Mouse (Mus musculus) lung, postnatal 0 days (tissue): ENCODE measurements around the gene Ccnl2. TPM values are rescaled to one million over a fixed set of nuclear protein-coding genes. Genes with fewer than 3 reads are reported as not detected.

Source experiments
- ATAC-seq: fragments of 200-750 bp; cut with Nextera tagmentation; 2 replicates; pipeline ENCODE4 v1.8.0; 2017; ENCODE audit warnings: moderate library complexity
- DNase-seq: peaks from one replicate; pipeline ENCODE4 v3.0.0-alpha.2; 2016; ENCODE audit warnings: low spot score
- H3K27ac ChIP-seq: fragments of 300-500 bp; sonication (generic); 2 replicates; pipeline ENCODE4 v1.5.1; 2014; ENCODE audit warnings: antibody characterized with exemption, mild to moderate bottlenecking, low read length, mixed read lengths
- H3K27me3 ChIP-seq: fragments of 300-500 bp; sonication (generic); replicated peaks from 2 replicates; pipeline ENCODE4 v1.6.1; 2014; ENCODE audit warnings: low read length, mixed read lengths; ENCODE audit not compliant: insufficient read depth
- H3K36me3 ChIP-seq: fragments of 300-500 bp; sonication (generic); 2 replicates; pipeline ENCODE4 v1.6.1; 2014; ENCODE audit warnings: low read length, mixed read lengths; ENCODE audit not compliant: insufficient read depth
- H3K4me1 ChIP-seq: fragments of 300-500 bp; sonication (generic); 2 replicates; pipeline ENCODE4 v1.6.1; 2014; ENCODE audit warnings: antibody characterized with exemption, low read depth, low read length, mixed read lengths; ENCODE audit not compliant: insufficient read depth
- H3K4me2 ChIP-seq: fragments of 300-500 bp; sonication (generic); replicated peaks from 2 replicates; pipeline ENCODE4 v1.6.1; 2014; ENCODE audit warnings: low read depth, mild to moderate bottlenecking, low read length, moderate library complexity, mixed read lengths
- H3K4me3 ChIP-seq: fragments of 300-500 bp; sonication (generic); 2 replicates; pipeline ENCODE4 v1.5.1; 2014; ENCODE audit warnings: low read depth, low read length
- H3K9ac ChIP-seq: fragments of 300-500 bp; sonication (generic); replicated peaks from 2 replicates; pipeline ENCODE4 v1.6.1; 2014; ENCODE audit warnings: low read depth, mild to moderate bottlenecking
- H3K9me3 ChIP-seq: fragments of 300-500 bp; sonication (generic); 2 replicates; pipeline ENCODE4 v1.6.1; 2016; ENCODE audit warnings: low read length, mixed read lengths
- CTCF ChIP-seq: IDR thresholded peaks from 2 replicates; pipeline ENCODE4 v1.5.1; 2016; ENCODE audit warnings: antibody characterized with exemption, mild to moderate bottlenecking
- EP300 ChIP-seq: IDR thresholded peaks from 2 replicates; pipeline ENCODE4 v1.6.1; 2016; ENCODE audit warnings: antibody characterized with exemption, mild to moderate bottlenecking, control low read depth
- WGBS: fragments of 180-500 bp; shearing (Covaris S2); extraction: QIAGEN DNeasy Blood & Tissue Kit; methylation state at CpG from one replicate; pipeline ENCODE4 v1.1.7; 2014; 5-methylcytosine and 5-hydroxymethylcytosine counted together
- polyA plus RNA-seq: library from polyadenylated mRNA; unstranded; fragments of >200 nt; fragmentation: Nextera tagmentation; extraction: Ambion mirVana; gene quantifications from 2 replicates; pipeline ENCODE4 v1.2.1, GENCODE M21; 2015

Gene Ccnl2
- polyA plus RNA-seq, 1 experiment from 2014 or later: 110 TPM

DNA sequence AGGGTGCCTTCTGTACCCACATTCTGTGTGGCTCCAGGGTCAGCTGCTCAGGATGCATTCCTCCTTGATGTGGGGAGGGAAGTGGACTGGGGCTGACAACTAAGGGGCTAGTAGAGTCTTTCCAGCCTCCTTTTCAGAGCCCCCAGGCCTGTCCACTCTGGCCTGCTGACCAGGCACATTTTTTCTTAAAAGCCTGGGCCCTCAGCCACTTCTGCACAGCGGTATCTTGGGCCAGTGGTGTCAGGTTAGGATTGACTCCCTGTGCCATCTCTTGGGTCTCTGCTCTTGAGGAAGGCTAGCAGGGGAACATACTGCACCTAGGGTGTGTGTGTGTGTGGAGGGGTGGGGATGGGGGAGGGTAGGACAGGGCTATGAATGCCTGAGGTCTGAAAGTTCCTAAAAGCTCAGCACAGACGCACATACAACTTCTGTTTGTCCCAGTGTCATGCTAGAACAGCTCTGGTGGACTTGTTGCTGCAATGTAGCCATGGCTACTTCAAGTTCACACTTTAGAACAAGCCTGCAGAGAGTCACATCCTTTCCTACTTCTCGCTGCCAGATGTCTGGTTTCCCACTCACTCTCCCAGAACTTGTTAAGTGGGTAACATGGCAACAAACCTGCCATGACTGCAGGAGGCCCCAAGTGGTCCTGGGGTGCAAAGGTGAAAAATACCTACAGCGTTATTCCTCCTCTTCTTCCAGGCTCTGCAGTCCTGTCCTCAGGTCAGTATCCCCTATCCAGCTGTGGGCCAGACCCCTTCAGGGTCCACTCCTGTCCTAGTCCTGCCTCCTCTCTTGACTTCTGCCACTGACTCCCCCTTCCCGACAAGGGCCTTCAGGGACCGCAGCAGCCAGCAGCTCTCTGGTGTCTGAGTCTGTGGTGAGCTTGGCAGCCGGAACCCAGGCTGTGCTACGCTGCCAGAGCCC, 28.1 kb downstream of the Ccnl2 start:
- Histone ChIP-seq H3K36me3 (no peaks in the 10 kb centered on the region), H3K4me1 (peaks cover 5% of the 10 kb centered on the region; the same call in 1 of the 2 replicates), H3K4me3 (peak overlapping the region; percentile 51), H3K27me3 (no peaks in the 10 kb centered on the region), H3K4me2 (peak overlapping the region; percentile 97), H3K9me3 (no peaks in the 10 kb centered on the region), H3K9ac (peak overlapping the region; percentile 56), H3K27ac (peak overlapping the region; percentile 90)
- peak; percentile 0; the same call in 1 of the 2 replicates for ATAC-seq
- TF ChIP-seq CTCF (no peak), EP300 (no peak)
- DNase-seq: peak; percentile 58
- WGBS: 16% methylated on average over 8 of the region's 8 CpGs

DNA sequence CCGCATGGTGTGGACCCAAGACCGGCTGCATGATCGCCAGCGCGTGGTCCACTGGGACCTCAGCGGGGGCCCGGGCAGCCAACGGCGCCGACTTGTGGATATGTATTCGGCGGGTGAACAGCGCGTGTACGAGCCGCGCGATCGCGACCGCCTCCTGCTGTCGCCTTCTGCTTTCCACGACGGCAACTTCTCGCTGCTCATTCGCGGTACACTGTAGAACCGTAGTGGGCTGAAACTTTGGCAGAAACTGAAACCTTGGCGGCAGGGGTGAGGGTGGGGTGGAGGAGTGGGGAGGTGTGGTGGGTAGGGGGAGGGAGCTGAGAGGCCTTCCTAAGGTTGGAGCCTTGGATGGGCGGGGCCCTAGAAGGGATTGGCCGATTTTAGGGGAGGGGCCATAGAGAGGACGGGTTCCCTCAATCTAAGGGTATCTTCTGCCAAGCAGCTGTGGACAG, 28.7 kb downstream of the Ccnl2 start:
- Histone ChIP-seq H3K9me3 (no peaks in the 10 kb centered on the region), H3K27ac (peak overlapping the region; percentile 90), H3K4me2 (peak overlapping the region; percentile 97), H3K27me3 (no peaks in the 10 kb centered on the region), H3K4me3 (peak overlapping the region; percentile 51), H3K4me1 (peaks cover 5% of the 10 kb centered on the region; the same call in 1 of the 2 replicates), H3K36me3 (no peaks in the 10 kb centered on the region), H3K9ac (peak overlapping the region; percentile 56)
- WGBS: under 1% methylated on average over 31 of the region's 32 CpGs
- DNase-seq (peak; percentile 91), ATAC-seq (peak; percentile 22)
- TF ChIP-seq EP300: no peak
- TF ChIP-seq CTCF: peak; percentile 68

- Histone ChIP-seq H3K4me3 (peak overlapping the region; percentile 51; the same call in 1 of the 2 replicates), H3K4me2 (peak overlapping the region; percentile 97), H3K27me3 (no peaks in the 10 kb centered on the region), H3K9ac (no peak overlapping the region), H3K27ac (no peak overlapping the region), H3K36me3 (no peaks in the 10 kb centered on the region), H3K9me3 (no peaks in the 10 kb centered on the region), H3K4me1 (peaks cover 9% of the 10 kb centered on the region; the same call in 1 of the 2 replicates)
- ATAC-seq (no peak), DNase-seq (no peak)
- WGBS: 46% methylated on average over 38 of the region's 38 CpGs
- TF ChIP-seq CTCF: no peak
- TF ChIP-seq EP300: no peak
Measured at GRCm38 (mm10) chr4:155841651-155842270, 29.5 kb downstream of the Ccnl2 start.

DNA sequence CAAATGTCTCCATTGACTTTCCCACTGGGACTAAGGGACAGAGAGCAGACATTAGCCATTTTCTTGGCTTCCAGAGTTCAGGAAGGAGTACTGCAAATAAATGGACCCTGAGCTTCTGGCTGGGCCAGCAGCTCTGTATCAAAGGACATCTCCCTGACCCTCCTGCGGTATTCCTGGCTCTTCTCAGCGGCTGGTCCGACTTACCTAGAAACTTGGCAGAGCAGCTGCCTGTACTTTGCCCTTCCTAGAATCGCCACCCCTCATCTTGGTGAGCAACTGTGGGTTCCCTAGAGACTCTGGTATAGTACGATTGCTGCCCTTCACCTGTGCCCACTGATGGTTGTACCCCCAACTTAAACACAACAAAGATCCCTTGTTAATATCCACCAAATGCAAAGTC, 30.9 kb downstream of the Ccnl2 start:
- Histone ChIP-seq H3K36me3 (no peaks in the 10 kb centered on the region), H3K9ac (no peak overlapping the region), H3K4me3 (no peak overlapping the region), H3K4me2 (no peak overlapping the region), H3K27me3 (no peaks in the 10 kb centered on the region), H3K27ac (no peak overlapping the region), H3K4me1 (peaks cover 15% of the 10 kb centered on the region; the same call in 1 of the 2 replicates), H3K9me3 (no peaks in the 10 kb centered on the region)
- DNase-seq: no peak
- ATAC-seq: no peak
- 88% methylated on average over 5 of the region's 5 CpGs for WGBS
- no peak for TF ChIP-seq EP300
- no peak for TF ChIP-seq CTCF

DNA sequence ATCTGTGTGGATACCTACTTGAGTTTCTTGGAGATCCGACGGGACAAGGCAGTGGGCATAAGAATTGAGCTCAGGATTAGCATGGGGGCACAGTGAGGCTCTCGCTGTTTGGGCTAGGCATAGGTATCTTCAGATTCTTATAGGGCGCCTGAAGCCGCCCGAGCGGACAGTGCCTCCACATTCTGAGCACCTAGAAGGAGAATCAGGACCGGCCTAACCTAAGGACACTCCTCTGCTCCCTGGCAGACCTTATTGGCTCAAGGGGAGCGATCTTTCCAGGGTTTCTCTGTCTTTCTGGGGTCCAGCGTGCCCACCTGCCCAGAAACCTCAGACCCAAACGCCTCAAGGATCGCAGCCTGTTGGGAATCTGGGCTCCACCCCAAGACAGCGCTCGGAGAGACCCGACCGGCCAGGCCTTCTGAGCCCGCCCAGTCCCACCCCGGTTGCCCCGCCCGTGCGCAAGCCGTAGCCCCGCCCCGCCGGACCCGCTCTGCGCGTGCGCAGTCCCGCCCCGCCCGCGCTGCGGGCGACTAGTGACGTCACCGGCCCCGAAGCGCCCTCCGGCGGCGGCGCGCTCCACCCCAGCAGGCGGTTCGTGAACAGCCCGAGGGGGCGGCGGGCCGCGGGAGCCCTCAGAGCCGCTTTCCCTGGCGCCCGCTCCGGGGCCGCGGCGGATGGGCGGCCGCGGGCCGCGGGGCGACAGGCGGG, 34.7 kb downstream of the Ccnl2 start, which contains the start of gene Dvl1:
Gene Dvl1, plus strand, starts transcription at position 532 of the 708 bp plus-strand sequence.
- ATAC-seq (peak; percentile 94), DNase-seq (peak; percentile 90)
- Histone ChIP-seq H3K36me3 (no peaks in the 10 kb centered on the region), H3K4me1 (peaks cover 21% of the 10 kb centered on the region; the same call in 1 of the 2 replicates), H3K4me3 (peak within 1 kb of the TSS; percentile 82), H3K9me3 (no peaks in the 10 kb centered on the region), H3K27ac (peak within 1 kb of the TSS; percentile 77), H3K4me2 (peak within 1 kb of the TSS; percentile 93), H3K27me3 (no peaks in the 10 kb centered on the region), H3K9ac (peak within 1 kb of the TSS; percentile 82)
- no peak for TF ChIP-seq EP300
- peak; percentile 61 for TF ChIP-seq CTCF
- 4% methylated on average over 20 of the region's 65 CpGs for WGBS
